Mouse (Mus musculus) kidney, embryonic 16.5 days (tissue): Measurements from ENCODE around the gene Cdhr5. TPM values are rescaled to one million over a fixed set of nuclear protein-coding genes. Genes with fewer than 3 reads are reported as not detected.

Source experiments
- ATAC-seq: fragments of 200-750 bp; cut with Nextera tagmentation; 2 replicates; pipeline ENCODE4 v1.8.0; 2017; ENCODE audit warnings: moderate TSS enrichment; ENCODE audit not compliant: low FRiP score, low TSS enrichment
- H3K27ac ChIP-seq: fragments of 300-500 bp; sonication (generic); 2 replicates; pipeline ENCODE4 v1.5.1; 2014; ENCODE audit warnings: low read length
- H3K27me3 ChIP-seq: fragments of 300-500 bp; sonication (generic); 2 replicates; pipeline ENCODE4 v1.6.1; 2014; ENCODE audit warnings: low read length, control low read depth, mixed read lengths; ENCODE audit not compliant: insufficient read depth
- H3K36me3 ChIP-seq: fragments of 300-500 bp; sonication (generic); 2 replicates; pipeline ENCODE4 v1.6.1; 2014; ENCODE audit warnings: low read length, control low read depth, mixed read lengths; ENCODE audit not compliant: insufficient read depth
- H3K4me1 ChIP-seq: fragments of 300-500 bp; sonication (generic); 2 replicates; pipeline ENCODE4 v1.6.1; 2014; ENCODE audit warnings: low read length, control low read depth, mixed read lengths; ENCODE audit not compliant: insufficient read depth
- H3K4me2 ChIP-seq: fragments of 300-500 bp; sonication (generic); replicated peaks from 2 replicates; pipeline ENCODE4 v1.6.1; 2014; ENCODE audit warnings: low read depth, low read length
- H3K4me3 ChIP-seq: fragments of 300-500 bp; sonication (generic); 2 replicates; pipeline ENCODE4 v1.5.1; 2014; ENCODE audit warnings: mild to moderate bottlenecking, low read length
- H3K9ac ChIP-seq: fragments of 300-500 bp; sonication (generic); replicated peaks from 2 replicates; pipeline ENCODE4 v1.6.1; 2014; ENCODE audit warnings: low read length
- H3K9me3 ChIP-seq: fragments of 300-500 bp; sonication (generic); 2 replicates; pipeline ENCODE4 v1.6.1; 2016; ENCODE audit warnings: low read length, control low read depth
- WGBS: fragments of 180-500 bp; shearing (Covaris S2); extraction: QIAGEN DNeasy Blood & Tissue Kit; methylation state at CpG from one replicate; pipeline ENCODE4 v1.1.7; 2014; 5-methylcytosine and 5-hydroxymethylcytosine counted together
- polyA plus RNA-seq: library from polyadenylated mRNA; unstranded; fragments of >200 nt; fragmentation: Nextera tagmentation; extraction: Ambion mirVana; gene quantifications from 2 replicates; pipeline ENCODE4 v1.2.1, GENCODE M21; 2015

The Cdhr5 gene
- polyA plus RNA-seq, 1 experiment from 2014 or later = 16.3 TPM

DNA sequence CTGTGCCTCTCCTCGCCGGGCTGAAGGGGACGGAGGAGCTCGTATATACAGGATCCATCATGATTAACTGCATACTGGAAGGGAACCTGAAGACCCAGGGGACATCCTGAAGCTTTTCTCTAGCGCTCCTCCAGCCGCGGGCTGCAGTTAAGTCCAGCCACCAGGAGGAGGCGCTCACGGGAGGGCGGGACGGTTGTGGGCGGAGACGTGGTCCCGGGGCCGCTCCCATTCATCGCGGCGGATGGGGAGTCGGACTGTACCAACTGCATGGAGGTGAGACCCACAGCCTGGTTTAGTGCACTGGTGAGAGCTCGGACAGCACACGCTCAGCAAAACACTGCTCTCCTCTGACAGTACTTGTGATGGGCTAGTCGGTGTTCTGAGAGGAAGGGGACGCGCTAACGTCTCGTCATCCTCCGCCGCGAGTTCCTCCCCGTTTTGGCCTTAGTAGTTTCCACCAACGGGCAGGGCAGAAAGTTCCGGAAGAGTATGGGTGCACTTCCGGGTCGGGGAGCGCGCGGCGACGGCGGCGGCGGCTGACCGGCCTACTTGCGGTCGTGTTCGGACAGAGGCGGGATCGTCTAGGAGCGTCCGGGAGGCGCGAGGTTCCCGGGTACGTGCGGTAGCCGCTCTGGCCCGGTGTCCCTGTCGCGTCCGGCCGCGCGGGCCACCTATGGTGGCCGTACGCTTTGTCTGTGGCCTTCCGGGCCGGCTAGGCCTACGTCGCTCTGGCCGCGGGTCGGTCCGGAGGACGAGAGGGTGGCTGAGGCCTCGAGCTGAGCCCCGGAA lies 48.1 kb downstream of the Cdhr5 start, which contains the start of gene Phrf1:
TSS of gene Phrf1 (plus strand) at position 506 of the 789 bp plus-strand sequence.
- H3K36me3 ChIP-seq = peaks cover 10% of the 10 kb centered on the region
- H3K9me3 ChIP-seq = no peaks in the 10 kb centered on the region
- peak; percentile 94 for ATAC-seq
- peak within 1 kb of the TSS; percentile 92 for H3K9ac ChIP-seq
- H3K4me1 ChIP-seq = peaks cover 20% of the 10 kb centered on the region
- peak within 1 kb of the TSS; percentile 90 for H3K27ac ChIP-seq
- H3K4me3 ChIP-seq = peak within 1 kb of the TSS; percentile 99
- H3K27me3 ChIP-seq = no peaks in the 10 kb centered on the region
- under 1% methylated on average over 74 of the region's 76 CpGs for WGBS
- H3K4me2 ChIP-seq = peak within 1 kb of the TSS; percentile 96

DNA sequence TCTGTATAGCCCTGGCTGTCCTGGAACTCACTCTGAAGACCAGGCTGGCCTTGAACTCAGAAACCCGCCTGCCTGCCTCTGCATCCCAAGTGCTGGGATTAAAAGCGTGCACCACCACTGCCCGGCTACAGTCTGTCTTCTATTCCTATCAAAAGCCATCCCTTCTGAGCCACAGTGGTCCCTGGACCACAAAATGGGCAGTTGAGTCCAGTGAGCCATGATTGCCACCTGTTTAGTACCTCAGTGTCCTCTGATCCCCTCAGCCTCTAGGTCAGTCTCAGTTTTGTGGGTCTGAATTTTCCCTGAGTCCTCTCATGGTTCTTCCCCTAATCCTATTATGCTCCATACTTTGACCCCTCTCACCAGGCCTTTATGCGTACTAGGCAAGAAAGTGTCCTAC lies 48.8 kb downstream of the Cdhr5 start:
- no peak; the same call in 1 of the 2 replicates for ATAC-seq
- Histone ChIP-seq H3K27me3 (no peaks in the 10 kb centered on the region), H3K9ac (peak overlapping the region; percentile 92; the same call in 1 of the 2 replicates), H3K4me3 (no peak overlapping the region), H3K36me3 (peaks cover 3% of the 10 kb centered on the region), H3K4me1 (peaks cover 23% of the 10 kb centered on the region), H3K9me3 (no peaks in the 10 kb centered on the region), H3K27ac (no peak overlapping the region), H3K4me2 (no peak overlapping the region)
- 80% methylated on average over 4 of the region's 4 CpGs for WGBS

DNA sequence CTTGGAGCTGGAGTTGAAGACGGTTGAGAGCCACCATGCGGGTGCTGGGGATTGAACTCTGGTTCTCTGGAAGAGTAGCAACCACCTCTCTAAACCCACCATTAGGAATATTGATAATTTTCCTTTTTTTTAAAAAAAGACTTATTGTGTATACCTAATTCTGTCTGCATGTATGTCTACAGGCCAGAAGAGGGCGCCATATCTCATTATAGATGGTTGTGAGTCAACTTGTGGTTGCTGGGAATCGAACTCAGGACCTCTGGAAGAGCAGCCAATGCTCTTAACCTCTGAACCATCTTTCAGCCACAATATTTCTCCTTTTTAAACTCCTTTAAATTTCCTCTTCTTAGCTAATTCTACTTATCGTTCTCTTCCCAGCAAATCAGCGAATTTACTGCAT lies 50.1 kb downstream of the Cdhr5 start:
- ATAC-seq = no peak
- Histone ChIP-seq H3K4me2 (no peak overlapping the region), H3K4me3 (no peak overlapping the region), H3K9ac (no peak overlapping the region), H3K9me3 (no peaks in the 10 kb centered on the region), H3K27ac (no peak overlapping the region), H3K27me3 (no peaks in the 10 kb centered on the region), H3K36me3 (no peaks in the 10 kb centered on the region; the same call in 1 of the 2 replicates), H3K4me1 (peaks cover 32% of the 10 kb centered on the region)
- 83% methylated on average over 6 of the region's 6 CpGs for WGBS

DNA sequence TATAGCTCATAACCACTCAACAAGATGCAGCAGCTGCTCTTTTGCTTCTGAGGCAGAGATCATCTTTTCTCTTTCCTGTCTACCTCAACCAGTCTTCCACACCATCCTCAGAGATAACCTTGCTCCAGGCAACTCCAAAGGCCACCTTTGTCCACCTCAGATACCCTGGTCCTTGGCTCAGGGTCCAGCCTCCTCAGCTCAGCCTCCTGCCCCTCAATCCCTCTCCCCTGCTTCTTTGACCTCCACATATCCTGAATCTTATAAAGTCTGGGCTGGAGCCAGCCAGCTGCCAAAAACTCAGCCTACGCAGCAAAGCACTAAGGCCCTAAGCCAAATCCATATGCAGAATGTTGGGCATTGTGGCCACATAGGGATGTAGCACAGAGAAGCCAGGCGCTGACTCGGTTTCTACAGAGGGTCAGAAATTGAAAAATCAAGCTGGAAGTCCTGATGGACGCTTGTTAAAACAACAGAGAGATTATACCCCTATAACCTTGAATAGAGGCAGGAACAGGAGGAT lies 53.8 kb downstream of the Cdhr5 start:
- no peaks in the 10 kb centered on the region for H3K9me3 ChIP-seq
- 82% methylated on average over 4 of the region's 4 CpGs for WGBS
- H3K4me2 ChIP-seq = no peak overlapping the region
- H3K36me3 ChIP-seq = peaks cover 17% of the 10 kb centered on the region
- H3K4me1 ChIP-seq = peaks cover 33% of the 10 kb centered on the region
- H3K27me3 ChIP-seq = no peaks in the 10 kb centered on the region
- peak overlapping the region; percentile 61; the same call in 1 of the 2 replicates for H3K9ac ChIP-seq
- H3K27ac ChIP-seq = peak overlapping the region; percentile 93
- no peak for ATAC-seq
- no peak overlapping the region for H3K4me3 ChIP-seq

DNA sequence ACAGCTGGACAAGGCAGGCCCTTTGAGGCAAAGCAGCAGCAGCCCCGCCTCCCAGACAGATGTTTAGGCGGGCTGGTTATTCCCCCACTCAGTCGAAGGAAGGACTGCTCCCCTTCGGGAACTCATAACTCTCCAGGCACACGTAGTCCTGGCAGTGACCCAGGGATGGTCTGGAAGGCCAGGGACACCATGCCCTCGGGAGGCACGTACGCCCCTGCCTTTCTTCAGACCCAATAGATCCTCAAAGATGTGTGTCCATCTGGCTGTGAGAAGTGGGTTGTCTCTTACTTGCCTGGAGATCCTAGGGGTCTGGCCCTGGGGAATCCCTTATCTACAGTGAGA lies 54.5 kb downstream of the Cdhr5 start:
- peaks cover 39% of the 10 kb centered on the region for H3K4me1 ChIP-seq
- peak overlapping the region; percentile 93 for H3K27ac ChIP-seq
- H3K9me3 ChIP-seq = no peaks in the 10 kb centered on the region
- peak overlapping the region; percentile 51 for H3K4me3 ChIP-seq
- no peak for ATAC-seq
- H3K27me3 ChIP-seq = no peaks in the 10 kb centered on the region
- H3K9ac ChIP-seq = peak overlapping the region; percentile 61
- peaks cover 23% of the 10 kb centered on the region for H3K36me3 ChIP-seq
- WGBS = 5% methylated on average over 8 of the region's 8 CpGs
- H3K4me2 ChIP-seq = peak overlapping the region; percentile 69

DNA sequence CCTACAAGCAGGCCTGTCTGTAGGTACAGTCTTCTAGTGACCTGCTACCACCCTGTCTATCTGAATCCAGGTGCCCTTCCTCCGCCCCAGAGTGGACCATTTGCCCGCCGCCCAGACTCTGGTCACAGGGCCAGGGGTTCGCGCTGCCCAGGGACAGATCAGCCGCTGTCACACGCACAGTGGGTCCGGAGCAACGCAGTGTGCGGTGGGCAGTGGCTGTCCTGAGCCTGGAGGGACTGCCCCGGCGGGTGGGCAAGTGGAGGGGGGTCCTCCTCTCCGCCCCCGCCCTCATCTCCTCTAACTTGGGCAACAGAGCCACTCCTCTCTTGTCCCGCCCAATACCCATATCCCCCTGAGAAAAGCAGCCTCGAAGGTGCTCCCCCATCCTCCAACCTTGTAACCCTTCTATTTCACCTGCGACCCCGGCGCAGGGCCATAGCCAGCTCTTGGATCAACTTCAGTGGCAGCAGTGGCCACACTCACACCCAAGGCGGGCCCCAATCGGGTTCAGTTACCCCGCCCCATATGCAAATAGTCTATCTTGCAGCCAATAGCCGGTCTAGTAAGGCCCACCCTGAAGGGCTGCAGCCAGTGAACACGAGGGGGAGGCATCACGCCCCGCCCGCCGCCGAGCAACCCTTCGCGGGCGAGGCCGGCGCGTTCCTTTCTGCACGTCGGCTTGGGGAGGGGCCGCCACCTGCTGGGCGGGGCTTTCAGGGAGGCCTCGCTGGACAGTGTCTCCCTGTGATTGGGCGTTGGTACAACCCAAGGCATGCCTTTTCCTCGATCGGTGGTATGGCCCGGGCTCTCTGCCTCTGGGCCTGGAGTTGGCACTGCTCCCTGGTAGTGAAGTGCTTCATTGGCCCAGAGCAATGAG lies 55.1 kb downstream of the Cdhr5 start:
- Histone ChIP-seq H3K9ac (peak overlapping the region; percentile 70), H3K4me1 (peaks cover 45% of the 10 kb centered on the region), H3K36me3 (peaks cover 23% of the 10 kb centered on the region), H3K27me3 (no peaks in the 10 kb centered on the region), H3K4me2 (peak overlapping the region; percentile 69), H3K9me3 (no peaks in the 10 kb centered on the region), H3K27ac (peak overlapping the region; percentile 93), H3K4me3 (peak overlapping the region; percentile 51)
- 2% methylated on average over 41 of the region's 44 CpGs for WGBS
- ATAC-seq = peak; percentile 98

DNA sequence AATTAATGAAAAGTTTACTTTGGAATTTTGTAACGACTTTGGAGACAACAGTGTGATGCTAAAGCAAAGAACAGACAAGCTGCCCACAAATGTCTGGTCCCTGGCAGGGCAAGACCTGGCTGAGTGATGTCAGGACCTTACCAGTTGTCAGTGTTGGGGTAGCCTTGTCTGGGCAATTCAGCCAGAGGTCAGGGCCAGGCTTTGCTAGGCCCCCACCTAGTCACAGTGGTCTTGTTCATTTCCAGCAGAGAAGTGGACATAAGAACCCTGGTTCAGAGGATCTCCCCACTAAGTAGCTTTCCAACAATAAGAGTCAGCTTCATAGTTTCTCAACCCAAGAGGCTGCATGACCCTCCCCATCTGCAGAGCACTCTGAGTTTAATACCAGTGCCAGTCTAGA lies 56.2 kb downstream of the Cdhr5 start:
- no peak for ATAC-seq
- H3K9ac ChIP-seq = 0 out of 2 replicates have a peak overlapping the region, but pooled peaks have one; percentile 7
- H3K4me3 ChIP-seq = no peak overlapping the region

DNA sequence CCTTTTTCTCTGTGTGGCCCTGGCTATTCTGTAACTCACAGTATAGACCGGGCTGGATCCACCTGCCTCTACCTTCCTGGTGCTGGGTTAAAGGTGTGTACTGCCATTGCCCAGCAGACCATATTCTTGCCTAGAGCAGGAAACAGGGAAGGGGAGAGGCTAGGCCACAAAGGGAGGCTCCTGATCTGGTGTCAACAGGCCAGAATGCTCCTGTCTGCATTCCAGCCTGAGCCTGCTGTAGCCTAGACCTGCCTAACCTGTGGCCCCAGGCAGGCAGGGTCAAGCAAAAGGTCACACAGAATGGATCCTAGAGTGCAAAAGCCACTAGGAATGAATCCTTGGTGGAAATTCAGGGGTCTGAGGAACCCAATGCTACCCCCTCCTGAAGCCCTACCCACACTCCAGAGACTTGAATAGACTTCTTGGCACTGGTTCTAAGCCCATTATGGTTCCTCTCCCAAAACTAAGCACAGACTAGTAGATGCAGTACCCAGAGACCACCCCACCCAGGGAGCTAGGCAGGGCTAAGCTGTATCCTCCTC lies 57.0 kb downstream of the Cdhr5 start:
- peaks cover 54% of the 10 kb centered on the region for H3K4me1 ChIP-seq
- WGBS = 93% methylated on average over 1 of the region's 1 CpGs

More for the DNA sequence above, 56.2 kb downstream of the Cdhr5 start:
- WGBS = 80% methylated on average over 1 of the region's 1 CpGs
- no peaks in the 10 kb centered on the region for H3K27me3 ChIP-seq
- H3K4me1 ChIP-seq = peaks cover 50% of the 10 kb centered on the region
- H3K27ac ChIP-seq = no peak overlapping the region
- peaks cover 23% of the 10 kb centered on the region for H3K36me3 ChIP-seq
- no peaks in the 10 kb centered on the region for H3K9me3 ChIP-seq
- peak overlapping the region; percentile 69 for H3K4me2 ChIP-seq

More for the DNA sequence above, 57.0 kb downstream of the Cdhr5 start:
- H3K9me3 ChIP-seq = no peaks in the 10 kb centered on the region
- no peak overlapping the region for H3K27ac ChIP-seq
- peaks cover 23% of the 10 kb centered on the region for H3K36me3 ChIP-seq
- no peak for ATAC-seq
- H3K4me3 ChIP-seq = no peak overlapping the region
- 0 out of 2 replicates have a peak overlapping the region, but pooled peaks have one; percentile 34 for H3K9ac ChIP-seq
- H3K4me2 ChIP-seq = no peak overlapping the region
- no peaks in the 10 kb centered on the region for H3K27me3 ChIP-seq
